Mouse (Mus musculus): ENCODE measurements around the gene Wsb2.

DNA sequence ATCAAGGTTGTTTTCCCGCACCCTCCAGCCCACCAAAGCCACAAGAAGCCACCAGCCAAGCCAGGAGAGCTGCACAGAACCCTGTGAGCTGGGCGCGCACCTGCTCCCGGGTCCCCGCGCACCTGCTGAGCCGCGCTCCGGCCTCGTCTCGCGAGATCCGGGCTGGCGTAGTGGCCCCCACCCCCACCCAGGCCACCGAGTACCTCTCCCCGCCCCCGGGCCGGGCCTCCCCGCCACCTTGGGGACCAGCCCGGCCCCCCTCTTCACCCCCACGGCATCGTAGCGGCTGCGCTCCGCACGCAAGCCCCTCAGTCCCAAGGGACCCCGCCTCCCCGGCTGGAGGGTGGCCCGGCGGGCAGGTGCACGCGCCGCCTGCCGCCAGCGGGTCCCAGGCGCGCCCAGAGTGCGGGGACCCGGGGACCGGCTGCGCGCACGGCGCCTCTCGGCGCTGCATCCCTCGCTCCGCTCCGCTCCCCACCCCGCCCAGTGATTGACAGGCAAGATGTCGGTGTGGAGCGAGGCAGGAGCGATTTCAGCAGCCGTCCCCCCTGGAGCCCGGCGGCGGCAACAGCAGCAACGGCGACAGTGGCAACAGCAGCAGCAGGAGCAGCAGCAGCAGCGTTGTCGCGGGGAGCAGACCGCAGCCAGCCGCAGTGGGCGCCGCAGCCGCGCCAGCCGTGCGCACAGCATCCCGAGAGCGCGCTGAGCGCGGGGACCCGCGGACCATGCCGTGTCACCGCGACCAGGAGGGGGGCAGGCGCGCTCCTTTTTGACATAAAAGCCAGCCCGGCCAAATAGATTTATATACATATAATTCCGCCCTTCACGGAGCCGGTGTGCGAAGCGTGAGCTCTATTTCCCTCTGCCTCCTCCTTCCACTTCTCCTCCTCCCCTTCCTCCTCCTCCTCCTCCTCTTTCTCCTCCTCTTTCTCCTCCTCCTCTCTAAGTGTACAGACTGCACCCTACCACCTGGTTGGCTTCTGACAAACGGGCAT is 56.7 kb downstream of the Wsb2 start, which contains the start of gene Ksr2:
- TF ChIP-seq EP300 (IDR thresholded peaks at IDR 0.05; ENCODE audit: low read depth) (no peak), CTCF (IDR thresholded peaks at IDR 0.05; ENCODE audit: low read depth) (no peak)
